Mouse (Mus musculus) cerebellum, adult 2 months (tissue): ENCODE measurements at regions not wholly inside any gene's neighbourhood (a gene's known extent, or its start where the extent isn't known, plus 50 kb on each side); places are given as distances from the start of the nearest gene placed in this dataset.

Experiments used
- CTCF ChIP-seq: fragments of 200-500 bp; IDR thresholded peaks from 2 replicates; pipeline ENCODE4 v1.5.1; 2011; ENCODE audit warnings: low read depth, mild to moderate bottlenecking, control low read depth, low read length, moderate library complexity, borderline replicate concordance; ENCODE audit not compliant: insufficient read depth
- POLR2A ChIP-seq: fragments of 200-500 bp; IDR thresholded peaks from 2 replicates; pipeline ENCODE4 v1.6.1; 2011; ENCODE audit warnings: low read length, control low read depth, borderline replicate concordance; ENCODE audit not compliant: insufficient read depth

GRCm38 (mm10) chr15:61453656-61454349 lies 531.0 kb upstream of the A1bg start:
- no peak for TF ChIP-seq POLR2A
- TF ChIP-seq CTCF, result no peak
